10 mouse cellular contexts compared by ENCODE assay signal in genomic region chr1:164061278-164061677, GRCm38 (mm10). TPM values are rescaled to one million over a fixed set of nuclear protein-coding genes. Genes with fewer than 3 reads are reported as not detected.
DNase-seq lines count a peak whose midpoint lies in the region; ATAC-seq lines count a peak whose summit lies in the region.
"Had no signal": no experiment of that assay in that cellular context is flagged by ENCODE, and none has a peak within 500 bp of the region (broad histone marks: within the 10 kb centered on the region; RNA-seq: fewer than 3 reads in every experiment).

No protein-coding gene starts in this region.

- no peak overlapping the region for H3K4me3 ChIP-seq in hindbrain, embryonic 11.5 days (ENCODE audit: low read depth, low read length)
- H3K4me3 ChIP-seq in hindbrain, embryonic 16.5 days (ENCODE audit: low read length): no peak overlapping the region
- H3K4me3 ChIP-seq: heart, embryonic 15.5 days; limb, embryonic 15.5 days had no signal

- intact Hi-C loops in heart, postnatal 10 days (cut with DNase I): loop anchor here (1.0 kb wide), 1 partner anchor 77 kb away; no protein-coding TSS in a partner anchor

- H3K36me3 ChIP-seq in hindbrain, embryonic 11.5 days (ENCODE audit: control insufficient read depth, insufficient read depth, low read length): no peaks in the 10 kb centered on the region
- H3K36me3 ChIP-seq in hindbrain, embryonic 16.5 days (ENCODE audit: control insufficient read depth, insufficient read depth, low read length): no peaks in the 10 kb centered on the region
- H3K36me3 ChIP-seq: heart, embryonic 15.5 days; limb, embryonic 15.5 days had no signal

- no peak overlapping the region for H3K9ac ChIP-seq in hindbrain, embryonic 11.5 days (ENCODE audit: low read depth, low read length)
- H3K9ac ChIP-seq in hindbrain, embryonic 16.5 days (ENCODE audit: low read depth, low read length): no peak overlapping the region
- H3K9ac ChIP-seq: heart, embryonic 15.5 days; limb, embryonic 15.5 days had no signal

- H3K4me1 ChIP-seq in hindbrain, embryonic 11.5 days (replicated peaks; ENCODE audit: control insufficient read depth, insufficient read depth, low read length): no peaks in the 10 kb centered on the region
- no peaks in the 10 kb centered on the region for H3K4me1 ChIP-seq in hindbrain, embryonic 16.5 days (ENCODE audit: control insufficient read depth, insufficient read depth, low read depth, low read length)
- H3K4me1 ChIP-seq: heart, embryonic 15.5 days; limb, embryonic 15.5 days had no signal

- no peaks in the 10 kb centered on the region for H3K27me3 ChIP-seq in hindbrain, embryonic 11.5 days (ENCODE audit: control insufficient read depth, insufficient read depth, low read length)
- no peaks in the 10 kb centered on the region for H3K27me3 ChIP-seq in hindbrain, embryonic 16.5 days (replicated peaks; ENCODE audit: control insufficient read depth, insufficient read depth, low read length)
- H3K27me3 ChIP-seq: heart, embryonic 15.5 days; limb, embryonic 15.5 days had no signal

- H3K9me3 ChIP-seq in hindbrain, embryonic 11.5 days (ENCODE audit: control insufficient read depth, low read length): no peaks in the 10 kb centered on the region
- no peaks in the 10 kb centered on the region for H3K9me3 ChIP-seq in hindbrain, embryonic 16.5 days (ENCODE audit: control insufficient read depth, low read length)
- H3K9me3 ChIP-seq: heart, embryonic 15.5 days; limb, embryonic 15.5 days had no signal

- DNase-seq in hindbrain, embryonic 11.5 days (ENCODE audit: low spot score): peak; percentile 14
- DNase-seq in 3T3-L1 (ENCODE audit: low read depth, low spot score) (peak; percentile 80), MEL-GATA-1-ER (ENCODE audit: extremely low read depth, low read depth) (peak; percentile 43)
- peak; percentile 38 to 54 for DNase-seq in heart, postnatal 10 days
- DNase-seq in adrenal gland, postnatal 10 days: no peak
- no peak for DNase-seq in adrenal gland, adult 8-10 months
- no peak for DNase-seq in cerebellum, adult 11-12 months

- no peak overlapping the region for H3K27ac ChIP-seq in hindbrain, embryonic 11.5 days (ENCODE audit: low read depth, low read length)
- H3K27ac ChIP-seq in hindbrain, embryonic 16.5 days (ENCODE audit: low read depth, low read length): no peak overlapping the region
- H3K27ac ChIP-seq: heart, embryonic 15.5 days; limb, embryonic 15.5 days had no signal

- H3K4me2 ChIP-seq in hindbrain, embryonic 11.5 days (replicated peaks; ENCODE audit: low read depth, low read length): no peak overlapping the region
- H3K4me2 ChIP-seq in hindbrain, embryonic 16.5 days (ENCODE audit: low read length): no peak overlapping the region
- H3K4me2 ChIP-seq: heart, embryonic 15.5 days; limb, embryonic 15.5 days had no signal

- WGBS in hindbrain, embryonic 11.5 days: 43% methylated on average over 4 of the region's 4 CpGs
- 35% methylated on average over 4 of the region's 4 CpGs for WGBS in hindbrain, embryonic 16.5 days

- ATAC-seq in hindbrain, embryonic 11.5 days (ENCODE audit: low FRiP score): no peak
- ATAC-seq in hindbrain, embryonic 16.5 days: no peak

RNA-seq across cellular contexts. Expression of gene Sell, which starts 0.5 kb away (rescaled TPM):
- not detected in 2 replicates for polyA plus RNA-seq in hindbrain, embryonic 11.5 days (2014; fragmentation: Nextera tagmentation; extraction: Ambion mirVana)
- polyA plus RNA-seq in hindbrain, embryonic 16.5 days (2015; fragmentation: Nextera tagmentation; extraction: Ambion mirVana): 0.20 and 0.27 TPM in 2 replicates
- 1 to 10 TPM; 1.4 to 1.6 TPM for total RNA-seq in heart, postnatal 10 days (2021)
- 1 to 10 TPM; 6.4 to 9.6 TPM for total RNA-seq in adrenal gland, postnatal 10 days (2021)
- total RNA-seq in adrenal gland, adult 8-10 months (2022): 1 to 10 TPM in 2 of 4 experiments, under 1 TPM in 2; 0.66 to 1.4 (median 0.96) TPM

RNA-seq across cellular contexts. Expression of gene Sele, which starts 13.2 kb away (rescaled TPM):
- not detected in 2 replicates for polyA plus RNA-seq in hindbrain, embryonic 11.5 days (2014; fragmentation: Nextera tagmentation; extraction: Ambion mirVana)
- polyA plus RNA-seq in hindbrain, embryonic 16.5 days (2015; fragmentation: Nextera tagmentation; extraction: Ambion mirVana): not detected in 2 replicates
- 1 to 10 TPM; 2.3 to 3.6 TPM for total RNA-seq in heart, postnatal 10 days (2021)
- total RNA-seq in adrenal gland, postnatal 10 days (2021): 1 to 10 TPM; 1.6 to 1.7 TPM
- 10 to 100 TPM in 2 of 4 experiments, 1 to 10 TPM in 2; 4.1 to 13.1 (median 8.5) TPM for total RNA-seq in adrenal gland, adult 8-10 months (2022)

RNA-seq across cellular contexts. Expression of gene Selp, which starts 53.8 kb away (rescaled TPM):
- polyA plus RNA-seq in hindbrain, embryonic 11.5 days (2014; fragmentation: Nextera tagmentation; extraction: Ambion mirVana): 0.06 TPM in 1 of 2 replicates, not detected in the other
- not detected in 2 replicates for polyA plus RNA-seq in hindbrain, embryonic 16.5 days (2015; fragmentation: Nextera tagmentation; extraction: Ambion mirVana)
- total RNA-seq in heart, postnatal 10 days (2021): 1 to 10 TPM in 1 of 2 experiments, under 1 TPM in 1; 0.98 to 1.2 TPM
- 1 to 10 TPM; 1.4 to 2.0 TPM for total RNA-seq in adrenal gland, postnatal 10 days (2021)
- total RNA-seq in adrenal gland, adult 8-10 months (2022): 1 to 10 TPM in 3 of 4 experiments, under 1 TPM in 1; 0.77 to 2.1 (median 1.3) TPM

Comparison
In these comparisons a context has a peak if more than half of its experiments do, and no peak if none do; other contexts are left out.
1. DNase-seq: peak in hindbrain, embryonic 11.5 days (single experiment), 3T3-L1 (single experiment), MEL-GATA-1-ER (single experiment) and heart, postnatal 10 days (2 of 2); none in adrenal gland, postnatal 10 days (single experiment), adrenal gland, adult 8-10 months (single experiment) and cerebellum, adult 11-12 months (single experiment).